Mouse (Mus musculus): Measurements from ENCODE around the gene Mrpl14.

Gene Mrpl14

DNA sequence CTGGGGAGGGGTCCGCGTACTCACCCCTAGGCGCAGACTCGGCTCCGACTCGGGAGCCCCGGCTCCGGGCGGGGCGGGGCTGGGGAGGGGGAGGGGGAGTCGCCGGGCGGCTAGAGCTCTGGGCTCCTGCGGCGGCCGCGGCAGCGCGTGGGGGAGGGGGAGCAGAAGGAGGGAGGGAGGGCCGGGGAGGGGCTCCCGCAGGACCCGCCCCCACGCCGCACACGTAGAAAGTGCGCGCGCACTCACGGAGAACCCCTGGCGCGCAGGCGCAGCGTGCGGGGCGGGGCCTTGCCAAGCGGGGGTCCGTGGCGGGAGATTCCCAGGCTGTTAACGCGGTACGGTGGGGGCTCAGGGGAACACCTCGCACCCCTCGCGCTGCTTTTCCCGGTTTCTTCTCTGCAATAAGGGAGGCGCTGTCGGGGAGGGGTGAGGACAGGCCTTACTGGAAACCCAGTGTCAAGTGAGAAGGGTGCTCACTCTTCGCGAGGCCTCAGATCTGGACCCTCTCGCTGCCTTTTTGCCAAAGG lies at the start of gene Mrpl14:
Gene Mrpl14 (plus strand): TSS at position 230 of the 527 bp plus-strand sequence.
- DNase-seq (ENCODE audit: low spot score): peak; percentile 91

DNA sequence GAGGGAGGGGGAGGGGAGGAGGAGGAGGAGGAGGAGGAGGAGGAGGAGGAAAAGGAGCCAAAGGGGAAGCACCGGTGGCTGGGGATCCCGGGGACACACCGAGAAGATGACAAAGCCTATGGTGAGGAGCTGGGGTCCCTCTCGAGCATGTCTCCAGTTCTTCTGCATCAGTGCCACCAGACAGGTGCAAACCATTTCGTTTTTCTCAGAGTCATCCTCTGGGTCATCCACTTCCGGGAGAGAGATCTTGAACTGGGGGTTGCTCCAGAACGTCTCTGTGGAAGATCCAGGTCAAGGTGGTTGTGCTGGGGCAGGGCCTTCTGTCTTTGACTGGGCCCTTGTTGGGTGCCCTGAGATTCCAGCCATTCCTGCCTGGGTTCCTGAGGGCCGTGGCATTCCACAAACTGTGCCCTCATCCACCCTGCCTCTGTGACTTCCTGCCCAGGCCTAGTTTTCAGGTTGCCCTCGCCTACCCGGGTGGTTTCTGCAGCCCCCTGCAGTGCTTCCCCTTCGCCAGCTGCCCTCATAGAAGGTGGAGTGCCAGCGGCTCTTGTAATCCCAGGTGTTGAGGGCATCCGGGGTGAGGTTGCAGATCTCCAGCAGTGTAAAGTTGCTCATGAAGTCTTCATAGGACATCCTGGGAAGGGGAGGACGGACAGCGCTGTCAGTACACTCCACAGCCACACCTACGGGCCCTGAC lies 47.4 kb upstream of the Mrpl14 start:
- no peak for DNase-seq (ENCODE audit: low spot score)

DNA sequence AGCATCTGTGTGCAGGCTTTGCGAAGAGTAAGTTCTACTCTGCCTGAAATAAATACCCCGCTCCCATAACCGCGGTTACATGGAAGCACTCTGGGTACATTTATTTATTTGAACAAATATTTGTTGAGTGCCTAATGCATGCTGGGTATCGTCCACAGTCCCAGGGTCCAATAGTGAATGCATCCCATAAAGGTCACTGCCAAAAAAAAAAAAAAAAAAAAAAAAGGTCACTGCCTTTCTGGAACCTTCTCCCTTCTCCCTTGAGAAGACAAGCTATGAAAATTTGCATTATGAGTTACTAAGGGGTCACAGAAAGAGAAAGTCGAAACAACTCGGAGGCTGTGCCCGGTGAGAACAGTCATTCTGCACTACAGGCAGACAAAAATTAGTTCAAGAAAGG lies 44.1 kb upstream of the Mrpl14 start:
- no peak for DNase-seq (ENCODE audit: low spot score)

DNA sequence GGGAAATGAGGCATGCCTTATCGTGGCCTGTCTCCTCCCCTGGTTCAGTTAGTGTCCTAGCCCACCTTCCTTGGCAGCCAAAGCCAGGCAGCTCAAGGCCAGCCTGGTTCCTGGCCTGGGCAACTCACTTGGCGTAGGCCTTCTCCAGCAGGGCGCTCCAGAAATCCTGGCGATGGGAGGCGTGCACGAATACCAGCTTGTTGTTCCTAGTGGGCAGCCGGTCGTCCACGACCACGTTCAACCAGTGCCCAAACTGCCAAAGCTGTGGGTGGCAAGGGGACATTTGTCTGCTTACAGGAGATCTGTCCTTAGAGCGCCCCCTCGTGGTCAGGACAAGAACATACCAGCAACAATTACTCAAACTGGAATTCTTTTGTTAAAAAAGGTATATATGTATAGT lies 43.4 kb upstream of the Mrpl14 start:
- no peak for DNase-seq (ENCODE audit: low spot score)

DNA sequence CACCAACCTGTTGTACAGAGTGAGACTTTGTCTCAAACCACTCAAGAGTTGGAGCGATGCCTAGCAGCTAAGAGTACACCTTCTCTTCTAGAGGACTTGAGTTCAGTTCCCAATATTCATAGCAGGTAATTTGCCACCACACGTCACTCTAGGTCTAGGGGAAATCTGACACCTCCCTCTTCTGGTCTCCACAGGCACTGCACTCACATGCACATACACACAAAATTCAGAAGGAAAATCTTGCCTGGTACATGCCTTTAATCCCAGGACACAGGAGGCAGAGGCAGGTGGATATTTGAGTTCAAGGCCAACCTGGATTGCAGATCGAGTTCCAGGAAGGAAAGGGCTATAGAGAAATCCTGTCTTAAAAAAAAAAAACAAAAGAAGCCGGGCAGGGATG lies 41.9 kb upstream of the Mrpl14 start:
- DNase-seq (ENCODE audit: low spot score): no peak

DNA sequence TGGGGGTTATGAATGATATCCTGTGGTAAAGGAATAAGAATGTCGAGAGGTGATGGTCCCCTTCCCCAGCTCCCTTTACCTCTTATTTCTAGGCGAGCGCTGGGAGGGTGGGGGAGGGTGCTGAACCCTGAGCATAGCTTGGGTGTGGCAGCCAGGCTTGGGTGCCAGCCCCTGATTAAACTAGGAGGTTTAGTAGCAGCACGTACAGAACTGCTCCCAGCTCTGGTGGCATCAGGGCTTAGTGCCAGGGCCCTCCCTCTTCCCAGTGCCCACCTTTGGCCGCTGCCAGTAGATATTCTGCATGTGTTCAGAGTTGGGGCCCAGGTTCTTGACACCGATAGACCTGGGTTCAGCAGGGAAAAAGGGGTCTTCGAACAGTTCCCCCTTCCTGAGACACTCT lies 32.9 kb upstream of the Mrpl14 start:
- DNase-seq (ENCODE audit: low spot score): no peak

DNA sequence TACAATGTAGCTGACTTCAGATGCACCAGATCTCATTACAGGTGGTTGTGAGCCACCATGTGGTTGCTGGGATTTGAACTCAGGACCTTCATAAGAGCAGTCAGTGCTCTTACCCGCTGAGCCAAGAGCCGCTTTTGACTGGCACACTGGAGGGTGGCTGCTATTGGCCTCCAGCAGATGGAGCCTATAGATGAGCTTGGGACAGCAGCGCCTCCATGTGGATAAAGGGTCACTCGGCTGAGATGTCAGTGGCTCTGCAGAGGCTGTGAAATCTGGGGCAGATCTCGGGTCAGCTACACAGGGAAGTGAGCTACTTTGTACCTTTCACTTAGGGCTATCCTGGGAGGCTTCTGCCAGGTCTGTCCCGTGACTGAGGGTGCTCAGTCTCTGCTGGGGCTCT lies 30.3 kb upstream of the Mrpl14 start:
- no peak for DNase-seq (ENCODE audit: low spot score)

DNA sequence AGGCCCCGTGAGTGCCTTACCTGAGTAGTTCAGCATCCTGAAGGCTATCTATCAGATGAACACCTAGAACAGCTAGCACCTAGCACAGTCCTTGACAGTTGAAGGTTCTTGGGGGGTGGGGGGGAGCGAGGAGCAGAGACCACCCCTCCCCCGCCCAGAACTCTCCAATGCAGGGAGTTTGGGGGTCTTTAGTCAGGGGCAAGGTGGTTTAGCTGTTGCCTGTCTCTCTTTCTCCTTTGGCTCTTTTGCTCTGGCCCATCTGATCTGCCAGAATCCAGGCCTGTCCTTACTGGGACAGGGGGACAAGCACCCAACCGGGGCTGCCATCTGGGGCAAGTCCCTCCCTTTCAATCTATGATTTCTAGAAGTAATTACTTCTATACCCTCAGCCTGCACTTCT lies 26.9 kb upstream of the Mrpl14 start, which contains the start of gene Capn11:
Gene Capn11 (minus strand): TSS at position 101 of the 400 bp plus-strand sequence.
- no peak for DNase-seq (ENCODE audit: low spot score)

DNA sequence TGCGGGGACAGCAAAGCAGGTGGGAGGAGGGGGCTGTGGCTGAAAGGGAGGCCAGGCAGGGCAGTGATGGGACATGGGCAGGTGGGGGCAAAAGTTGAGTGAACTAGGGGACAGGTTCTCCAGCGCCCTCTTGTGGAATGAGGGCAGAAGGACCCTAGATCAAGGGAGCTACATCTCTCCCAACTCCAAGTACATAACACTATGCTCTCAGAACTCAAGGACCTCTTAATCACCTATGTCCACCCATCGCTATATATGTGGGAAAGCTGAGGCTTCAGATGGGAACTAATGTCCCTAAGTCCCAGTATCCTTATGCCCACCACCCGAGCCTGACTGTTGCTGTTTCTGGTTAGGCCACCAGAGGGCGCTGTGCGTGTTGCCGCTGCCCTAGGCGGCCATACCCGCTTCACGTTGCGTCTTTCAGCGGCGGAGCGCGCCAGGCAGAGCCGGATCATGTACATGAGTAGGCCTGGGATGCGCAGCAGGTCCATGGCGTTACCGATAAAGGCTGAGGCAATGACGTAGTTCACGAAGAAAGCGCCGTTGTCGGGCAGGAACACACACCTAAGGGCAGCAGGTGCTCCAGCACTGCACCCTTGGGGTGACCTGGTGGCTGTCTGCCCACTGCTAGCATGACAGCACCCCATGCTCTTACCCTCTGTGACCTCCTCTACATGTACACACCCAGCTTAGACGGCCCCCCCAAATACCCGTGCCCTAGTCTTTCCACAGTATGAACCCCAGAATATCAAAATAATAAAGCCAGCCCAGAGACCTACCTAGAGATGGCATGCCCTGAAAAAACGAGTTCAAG lies 22.8 kb upstream of the Mrpl14 start:
- peak; percentile 39 for DNase-seq (ENCODE audit: low spot score)

DNA sequence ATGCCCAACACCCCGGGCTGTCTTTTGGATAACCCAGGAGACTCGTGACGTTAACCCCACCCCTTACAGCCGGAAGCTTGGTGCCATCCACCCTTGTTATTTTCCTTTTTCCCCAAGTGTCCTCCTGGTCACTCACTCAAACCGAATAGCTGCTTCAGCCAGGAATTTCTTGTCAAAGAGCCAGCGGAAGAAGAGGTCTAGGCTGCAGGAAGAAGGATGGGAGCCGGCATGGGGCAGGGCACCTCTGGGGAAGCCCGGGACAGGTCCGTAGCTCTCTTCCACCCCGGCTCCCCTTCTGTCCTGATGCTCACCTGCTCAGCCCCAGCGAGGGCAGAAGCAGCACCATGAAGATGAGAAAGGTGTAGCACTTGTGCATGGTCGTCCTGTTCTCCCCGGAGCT lies 21.5 kb upstream of the Mrpl14 start:
- DNase-seq (ENCODE audit: low spot score): no peak

DNA sequence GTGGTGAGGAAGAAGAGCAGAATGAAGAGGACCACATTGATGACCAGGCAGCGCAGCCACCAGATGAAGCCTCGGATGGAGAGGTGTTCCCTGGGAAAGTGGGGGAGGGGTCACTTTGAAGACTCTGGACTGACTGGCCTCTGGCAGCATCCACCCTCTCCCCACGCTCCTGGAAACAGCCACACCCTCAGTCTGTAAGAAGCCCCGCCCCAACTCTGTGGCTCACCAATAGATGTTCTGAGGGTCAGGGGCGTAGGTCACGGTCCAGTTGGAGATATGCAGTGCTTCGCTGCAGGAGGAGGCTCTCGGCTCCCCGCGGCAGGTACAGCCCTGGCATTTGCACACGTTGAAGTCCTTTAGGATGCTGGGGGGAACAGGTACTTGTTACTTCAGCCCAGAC lies 20.0 kb upstream of the Mrpl14 start:
- DNase-seq (ENCODE audit: low spot score): peak; percentile 20

DNA sequence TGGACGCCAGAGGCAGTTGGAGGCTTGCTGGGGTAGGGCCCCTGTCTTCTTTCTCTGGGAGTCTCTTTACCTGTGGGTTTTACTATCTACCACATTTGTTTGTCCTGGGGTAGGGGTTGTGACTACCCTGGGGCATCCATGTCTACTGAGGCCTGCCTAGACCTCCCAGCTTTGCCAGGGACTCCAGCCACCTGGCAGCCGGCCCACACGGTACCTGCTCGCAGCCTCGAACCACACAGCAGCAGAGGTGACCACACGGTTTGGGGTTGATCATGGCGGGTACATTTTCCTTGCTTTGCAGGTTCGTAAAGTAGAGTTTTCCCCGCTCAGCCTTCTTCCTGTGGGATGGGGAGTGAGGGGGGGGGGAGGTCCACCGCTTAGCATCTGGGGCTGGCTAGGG lies 18.6 kb upstream of the Mrpl14 start:
- no peak for DNase-seq (ENCODE audit: low spot score)

DNA sequence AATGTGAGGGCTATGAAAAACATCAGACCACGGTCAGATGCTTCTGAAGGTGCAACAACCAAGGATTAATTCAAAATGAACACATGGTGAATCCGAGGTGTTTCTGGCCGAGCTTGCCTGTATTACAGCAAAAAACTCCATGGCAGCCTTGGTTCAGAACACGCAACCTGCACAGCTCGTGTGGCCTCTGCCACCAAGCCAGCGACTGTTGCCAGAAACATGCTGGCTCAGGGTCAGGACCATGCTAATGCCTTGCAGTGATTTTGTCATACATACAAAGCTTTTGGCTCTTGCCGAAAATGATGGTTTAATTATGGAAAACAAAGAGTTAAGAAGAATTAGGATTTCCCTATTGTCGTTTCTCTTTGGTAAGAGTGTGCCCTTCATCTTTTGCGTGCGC lies 18.1 kb upstream of the Mrpl14 start:
- no peak for DNase-seq (ENCODE audit: low spot score)

DNA sequence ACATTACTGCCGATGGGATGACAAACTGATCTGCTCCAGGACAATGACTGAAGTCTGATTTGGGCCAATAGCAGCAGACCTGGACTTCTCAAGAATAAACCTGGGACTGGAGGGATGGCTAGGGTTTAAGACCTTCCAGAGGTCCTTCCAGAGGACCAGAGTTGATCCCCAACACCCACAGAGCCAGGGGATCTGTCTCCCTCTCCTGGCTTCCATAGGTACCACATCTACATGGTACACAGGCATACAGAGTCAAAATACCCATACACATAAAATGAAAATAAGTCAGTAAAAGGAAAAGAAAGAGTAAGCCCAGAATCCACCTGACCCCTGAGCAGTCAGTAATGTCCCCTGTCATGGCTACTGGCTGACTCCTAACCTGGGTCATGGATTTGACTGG lies 14.3 kb upstream of the Mrpl14 start:
- DNase-seq (ENCODE audit: low spot score): no peak

DNA sequence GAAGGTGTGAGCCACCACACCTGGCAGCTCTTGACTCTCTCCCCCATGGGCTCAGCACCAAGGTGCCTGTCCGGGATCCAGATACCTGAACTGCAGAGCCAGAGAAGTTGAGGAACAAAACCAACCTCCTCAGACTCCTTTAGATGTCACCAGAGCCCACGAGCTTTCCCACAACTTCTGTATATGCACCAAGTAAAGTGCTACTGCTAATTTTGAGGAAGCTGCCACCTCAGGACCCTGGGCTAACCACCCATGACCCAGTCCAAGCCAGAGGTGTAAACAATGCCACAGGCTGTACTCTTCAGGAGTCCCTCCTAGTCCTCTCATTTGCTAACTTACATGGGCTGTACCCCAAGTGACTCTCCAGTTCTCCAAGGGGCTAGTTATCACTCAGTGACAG lies 13.5 kb upstream of the Mrpl14 start:
- no peak for DNase-seq (ENCODE audit: low spot score)

DNA sequence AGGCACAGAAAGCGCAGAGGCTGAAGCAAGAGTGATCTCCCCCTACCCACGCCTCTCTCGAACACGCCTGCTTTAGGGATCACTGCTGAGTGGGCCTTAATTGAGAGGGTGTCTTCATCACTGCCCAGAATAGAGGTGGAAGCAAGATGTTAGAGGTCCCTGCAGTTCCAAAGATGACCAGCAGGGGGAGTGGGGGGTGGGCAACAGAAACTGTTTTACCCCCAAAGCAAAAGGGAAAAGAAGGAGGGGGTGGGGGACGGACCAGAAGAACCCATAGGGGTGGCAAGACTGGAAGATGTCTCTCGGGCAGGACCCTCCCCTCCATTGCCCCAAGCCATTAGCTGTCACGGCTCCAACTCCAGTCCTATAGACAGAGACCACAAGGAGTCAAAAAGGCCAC lies 8.0 kb upstream of the Mrpl14 start:
- DNase-seq (ENCODE audit: low spot score): no peak

DNA sequence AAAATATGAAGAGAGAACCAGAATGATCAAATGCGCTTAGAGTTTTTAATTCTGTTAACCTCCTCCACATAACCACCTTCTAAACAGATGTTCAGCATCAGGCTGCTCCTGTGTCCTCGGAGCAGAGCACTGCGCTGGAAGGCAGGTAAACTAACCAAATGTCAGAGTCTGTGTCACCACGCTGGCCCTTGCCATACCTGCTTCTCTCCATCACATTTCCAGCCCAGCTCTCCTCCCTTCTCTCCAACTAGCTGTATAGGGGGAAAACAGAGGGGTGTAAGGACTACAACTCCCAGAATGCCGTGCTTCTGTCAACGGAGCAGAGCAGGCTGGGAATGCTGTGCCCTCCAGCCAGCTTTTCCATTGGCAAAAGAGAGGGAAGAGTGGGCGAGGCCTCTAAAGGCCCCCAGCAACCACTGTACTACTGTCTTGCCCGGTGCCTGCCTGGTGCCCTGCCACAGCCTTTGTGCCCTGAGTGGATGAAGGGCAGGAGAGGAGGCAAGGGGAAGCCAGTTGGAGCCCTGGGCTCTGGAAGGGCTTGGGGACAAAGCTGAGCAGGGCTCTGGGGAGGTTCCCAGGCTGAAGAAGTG lies 5.6 kb upstream of the Mrpl14 start:
- no peak for DNase-seq (ENCODE audit: low spot score)

DNA sequence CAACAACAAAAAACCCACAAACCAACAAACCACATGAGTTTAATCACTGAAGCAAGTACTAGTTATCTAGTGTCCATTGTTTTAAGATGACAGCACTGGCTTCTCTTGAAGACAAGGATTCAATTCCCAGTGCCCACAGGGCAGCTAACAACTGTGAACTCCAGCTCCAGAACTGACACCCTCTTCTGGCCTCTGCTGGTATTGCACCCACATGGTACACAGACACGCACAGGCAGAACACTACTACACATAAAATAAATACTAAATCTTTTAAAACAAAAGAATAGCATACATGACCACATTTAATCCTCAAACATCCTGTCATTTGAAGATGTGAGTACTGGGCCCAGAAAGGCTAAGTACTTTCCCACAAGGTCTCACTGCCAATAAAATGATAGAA lies 4.5 kb upstream of the Mrpl14 start:
- no peak for DNase-seq (ENCODE audit: low spot score)

DNA sequence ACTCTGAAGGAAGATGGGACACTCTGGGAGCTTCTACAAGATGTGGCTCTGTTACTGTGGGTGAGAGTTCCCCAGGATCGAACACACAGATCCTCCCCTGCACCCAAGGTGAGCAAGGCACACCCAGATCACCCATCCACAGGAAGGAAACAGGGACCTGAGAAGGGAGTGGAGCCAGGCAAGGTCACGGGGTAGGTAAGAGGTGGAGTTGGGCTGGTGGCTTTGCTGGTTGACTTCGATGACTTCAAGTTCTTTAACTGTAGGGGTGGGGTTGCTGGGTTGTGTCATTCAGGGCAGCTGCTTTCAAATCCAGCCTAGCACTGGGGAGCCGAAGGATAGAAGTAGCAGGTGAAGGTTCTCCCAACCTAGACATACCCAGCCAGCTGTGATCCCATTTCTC lies 3.3 kb upstream of the Mrpl14 start:
- no peak for DNase-seq (ENCODE audit: low spot score)

DNA sequence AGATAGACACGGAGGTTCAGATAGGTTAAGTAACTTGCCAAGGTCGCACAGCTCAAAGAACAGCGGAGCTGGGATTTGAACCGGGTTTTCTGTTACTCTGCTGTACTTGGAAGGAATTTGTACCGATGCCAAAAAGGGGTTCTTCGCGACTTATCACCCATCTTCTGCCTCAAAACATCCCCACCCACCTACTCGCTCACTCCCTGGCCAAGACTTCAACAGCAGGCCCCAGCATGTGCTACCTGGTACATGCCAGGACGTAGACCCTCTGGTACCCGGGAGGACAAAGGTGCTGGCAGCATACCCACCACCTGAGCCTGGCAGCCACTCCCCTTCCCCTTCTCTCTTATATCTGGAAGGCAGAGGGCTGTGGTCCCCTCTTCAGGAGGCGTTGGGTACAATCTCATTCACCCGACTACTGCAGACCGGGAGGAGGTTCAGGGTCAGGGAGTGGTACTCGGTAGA lies 1.4 kb upstream of the Mrpl14 start:
- DNase-seq (ENCODE audit: low spot score): no peak

DNA sequence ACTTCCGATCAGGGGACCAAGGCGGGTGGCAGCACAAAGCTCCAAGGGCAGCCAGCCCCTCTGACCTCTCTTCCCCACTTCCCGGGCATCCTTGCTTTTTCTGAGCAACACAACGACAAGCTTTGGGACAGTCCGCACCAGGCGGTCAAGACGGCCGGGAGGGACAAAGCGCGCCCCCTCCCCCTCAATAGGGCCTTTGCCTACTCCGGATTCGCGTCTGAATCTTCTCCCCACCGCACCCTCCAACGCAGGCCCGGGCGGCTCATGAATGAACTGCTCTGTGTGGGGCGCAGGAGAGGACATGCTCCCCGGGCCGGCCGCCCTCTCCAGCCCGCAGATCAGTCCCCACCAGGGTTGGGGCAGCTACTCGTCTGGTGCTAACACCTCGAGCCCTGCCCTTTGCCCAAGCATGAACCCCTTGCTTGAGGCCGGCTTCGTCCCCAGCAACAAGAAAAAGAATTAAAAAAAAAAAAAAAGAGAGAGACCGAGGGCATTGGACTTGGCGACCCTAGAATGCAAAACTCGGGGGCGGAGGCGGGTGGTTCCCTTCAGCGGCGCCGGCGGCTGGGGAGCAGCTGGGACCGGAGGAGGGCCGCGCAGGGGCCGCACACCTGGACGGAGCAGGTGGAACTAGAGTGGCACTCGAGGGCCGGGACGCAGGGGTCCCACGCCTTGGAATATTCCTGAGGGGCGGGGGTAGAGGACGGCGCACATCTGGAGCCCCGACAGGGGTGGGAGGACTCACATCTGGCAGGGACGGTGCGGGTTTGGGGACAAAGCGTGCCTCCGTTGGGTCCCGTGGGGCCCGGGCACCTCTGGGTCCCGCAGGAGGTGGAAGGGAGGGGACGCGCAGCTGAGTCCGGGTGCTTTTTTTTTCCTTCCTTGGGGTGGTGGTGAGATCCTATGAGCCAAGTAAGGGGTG lies 690 bp upstream of the Mrpl14 start:
- peak; percentile 43 for DNase-seq (ENCODE audit: low spot score)

DNA sequence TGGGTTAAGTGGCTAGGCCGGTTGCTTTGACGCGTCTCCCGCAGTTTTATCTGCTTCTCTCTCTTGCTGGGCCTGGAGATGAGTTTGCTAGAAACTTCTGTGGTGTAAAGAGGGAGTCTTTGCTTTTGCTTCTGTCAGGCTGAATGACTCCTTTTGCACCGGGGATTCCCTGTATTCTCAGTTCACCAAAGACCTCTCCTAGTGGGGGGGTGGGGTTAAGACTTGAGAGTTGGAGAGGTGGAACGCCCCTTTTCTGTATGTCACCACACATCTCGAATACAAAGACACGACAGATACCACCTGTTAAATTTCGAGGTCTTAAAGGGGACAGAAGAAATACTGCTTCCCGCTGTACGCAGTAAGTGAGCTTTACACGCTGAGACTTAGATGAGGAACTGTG lies 594 bp downstream of the Mrpl14 start, which contains the start of gene Tmem63b:
Gene Tmem63b (minus strand): TSS at position 190 of the 400 bp plus-strand sequence.
- no peak for DNase-seq (ENCODE audit: low spot score)

Measured in yolk sac, embryonic 10.5 days (tissue).